Mouse (Mus musculus) layer of hippocampus, postnatal 14 days (tissue): ENCODE measurements around the gene Slc22a6. TPM values are rescaled to one million over a fixed set of nuclear protein-coding genes. Genes with fewer than 3 reads are reported as not detected.

Experiments used
- DNase-seq, 2 experiments: peaks; one replicate each; pipeline ENCODE4 v3.0.0; 2021 to 2022; ENCODE audit warnings: low spot score in 2 of 2, mixed read lengths in 1 of 2
- total RNA-seq, 2 experiments: library from RNA; stranded (reverse); gene quantifications; 2 replicates each; pipeline ENCODE4 v1.2.3; 2021

Gene Slc22a6
- total RNA-seq, 2 experiments from 2014 or later: 1.6 to 3.3 TPM

DNA sequence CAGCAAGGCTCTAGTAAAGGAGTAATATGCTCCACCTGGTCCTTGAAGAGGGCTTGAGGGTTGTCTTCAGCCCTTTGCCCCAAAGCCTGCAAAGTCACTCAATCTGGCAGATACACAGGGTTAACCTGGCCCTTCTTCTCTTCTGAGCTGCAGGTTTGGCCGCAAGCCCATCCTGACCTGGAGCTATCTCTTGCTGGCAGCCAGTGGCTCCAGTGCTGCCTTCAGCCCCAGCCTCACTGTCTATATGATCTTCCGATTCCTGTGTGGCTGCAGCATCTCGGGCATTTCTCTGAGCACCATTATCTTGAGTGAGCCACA is 12.6 kb upstream of the Slc22a6 start:
- no peak for DNase-seq

DNA sequence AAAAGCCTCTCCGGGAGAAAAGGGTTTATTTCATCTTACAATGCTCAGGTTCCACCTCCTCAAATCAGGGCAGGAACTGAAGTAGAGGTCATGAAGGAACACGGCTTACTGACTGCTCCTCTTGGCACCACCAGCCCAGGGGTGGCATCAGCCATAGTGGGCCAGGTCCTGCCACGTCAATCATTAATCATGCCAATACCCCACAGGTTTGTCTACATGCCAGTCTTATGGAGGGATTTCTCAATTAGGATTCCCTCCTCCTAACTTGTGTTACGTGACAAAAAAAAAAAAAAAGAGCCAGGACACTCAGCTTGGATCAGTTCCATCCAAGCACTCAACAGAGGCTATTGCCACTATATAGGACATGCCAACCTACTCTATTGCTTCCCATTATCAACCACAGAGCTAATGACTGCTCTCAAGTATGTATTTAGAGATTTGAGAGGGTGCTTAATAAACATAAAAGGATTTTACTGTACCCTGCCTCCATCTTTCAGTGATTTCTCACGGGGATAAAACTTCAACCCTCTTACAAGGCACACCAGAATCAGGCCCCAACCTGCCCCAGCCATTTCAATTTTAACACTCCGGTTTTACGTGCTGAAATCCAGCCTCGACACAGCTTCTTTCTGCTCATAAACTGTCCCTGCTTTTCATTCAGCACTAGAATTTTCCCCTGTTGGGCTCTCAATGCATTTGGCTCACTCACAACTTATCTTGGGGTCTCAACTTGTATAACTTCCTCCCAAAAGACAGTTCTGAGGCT is 6.3 kb upstream of the Slc22a6 start:
- no peak for DNase-seq

DNA sequence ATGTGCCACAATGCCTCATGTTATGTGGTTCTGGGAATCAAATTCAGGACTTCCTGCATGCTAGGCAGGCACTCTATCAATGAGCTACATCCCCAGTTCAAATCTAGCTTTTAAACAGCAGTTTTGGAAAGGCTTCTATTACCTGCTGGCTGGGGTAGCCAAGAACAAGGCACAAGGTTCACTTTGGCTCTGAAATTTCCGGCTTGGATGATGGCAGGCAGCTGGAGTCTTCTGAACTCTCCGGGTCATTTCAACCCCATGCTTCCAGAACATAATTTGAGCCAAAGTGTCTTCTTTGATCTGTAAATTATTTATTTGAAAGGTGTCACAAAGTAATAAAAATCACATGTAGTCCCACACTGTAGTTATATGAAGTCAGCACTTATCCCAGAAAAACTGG is 4.7 kb upstream of the Slc22a6 start:
- no peak for DNase-seq

DNA sequence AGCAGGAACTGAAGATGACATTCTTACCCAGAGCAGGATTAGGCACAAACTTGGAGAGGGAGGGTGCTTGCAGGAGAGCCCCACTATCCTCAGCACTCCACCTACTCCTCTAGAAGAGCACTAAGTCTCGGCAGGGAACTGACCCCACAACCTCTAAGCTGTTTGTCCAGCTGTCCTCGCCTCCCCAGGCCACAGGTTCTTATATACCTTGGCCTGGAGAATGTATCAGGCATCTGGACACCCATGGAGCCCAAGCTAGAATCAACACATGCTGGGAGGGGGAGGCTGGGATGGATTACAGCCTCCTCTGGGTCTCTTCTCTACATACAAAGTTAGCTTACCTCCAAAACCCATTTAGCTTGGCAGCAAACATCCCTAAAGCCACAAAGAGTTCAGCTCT is 3.5 kb upstream of the Slc22a6 start:
- no peak for DNase-seq

DNA sequence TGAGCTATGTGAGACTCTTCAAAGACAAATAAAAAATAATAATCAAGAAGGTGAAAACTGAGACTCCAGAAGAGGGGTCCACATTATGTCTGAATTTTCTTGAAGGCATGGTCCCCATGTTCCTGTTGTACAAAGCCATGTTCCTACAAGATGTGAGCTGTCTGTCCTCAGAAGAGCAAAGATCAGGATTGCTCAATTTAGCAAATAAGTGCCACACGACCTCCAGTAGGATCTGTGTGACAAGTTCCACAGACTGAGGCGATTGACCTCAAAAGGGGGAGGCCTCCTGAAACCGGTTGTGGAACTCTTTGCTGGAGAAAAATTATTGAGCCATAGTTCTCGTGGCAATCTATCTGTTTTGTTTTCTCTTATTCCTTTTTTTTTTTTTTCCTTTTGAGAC is 1.5 kb upstream of the Slc22a6 start:
- DNase-seq: no peak

DNA sequence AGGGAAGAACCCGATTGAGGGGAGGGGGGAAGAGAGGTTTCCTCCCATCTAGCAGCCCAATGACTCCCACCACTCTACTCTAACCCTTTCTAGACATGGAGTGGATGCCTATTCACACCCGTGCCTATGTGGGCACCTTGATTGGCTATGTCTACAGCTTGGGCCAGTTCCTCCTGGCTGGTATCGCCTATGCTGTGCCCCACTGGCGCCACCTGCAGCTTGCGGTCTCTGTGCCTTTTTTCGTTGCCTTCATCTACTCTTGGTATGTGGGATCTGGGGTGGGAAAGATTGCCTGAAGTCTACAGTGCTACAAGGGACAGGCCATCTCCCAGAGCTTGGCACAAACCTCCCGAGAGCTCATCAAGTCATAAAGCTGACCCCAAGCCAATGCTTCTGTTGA is 3.3 kb downstream of the Slc22a6 start:
- DNase-seq: no peak

DNA sequence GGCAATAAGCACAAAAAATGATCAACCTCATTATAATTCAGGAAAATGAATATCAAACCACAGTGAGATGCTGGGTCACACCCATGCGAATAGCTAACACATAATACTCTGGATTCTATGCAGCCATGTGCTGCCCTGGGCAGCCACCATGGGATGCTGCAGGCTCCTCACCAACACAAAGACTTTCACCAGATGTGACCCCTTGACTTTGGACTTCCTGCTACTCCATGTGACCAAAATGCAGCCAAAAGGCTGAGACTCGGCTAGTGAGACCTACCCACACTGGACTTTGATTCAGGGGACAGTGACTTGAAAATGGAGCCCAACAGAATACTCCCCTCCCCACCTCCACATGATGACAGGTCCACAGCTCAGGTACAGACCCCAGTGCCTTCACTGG is 12.4 kb downstream of the Slc22a6 start:
- no peak for DNase-seq

DNA sequence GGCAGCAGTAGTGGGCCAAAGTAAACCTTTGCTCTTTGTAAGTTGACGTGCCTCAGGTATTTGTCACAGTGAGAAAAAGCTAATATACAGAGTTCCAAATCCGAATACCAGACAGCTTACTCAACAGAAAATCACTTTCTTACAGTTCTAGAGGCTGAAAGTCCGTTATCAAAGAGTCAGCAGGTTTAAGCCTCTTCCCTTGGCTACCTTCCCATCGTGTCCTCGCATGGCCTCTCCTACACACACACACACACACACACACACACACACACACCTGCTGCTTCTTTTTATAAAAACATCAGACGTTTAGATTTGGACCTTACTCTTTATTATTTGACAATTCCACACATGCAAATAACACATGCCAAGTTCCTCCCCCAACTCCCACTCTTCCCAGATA is 13.0 kb downstream of the Slc22a6 start:
- DNase-seq: no peak

DNA sequence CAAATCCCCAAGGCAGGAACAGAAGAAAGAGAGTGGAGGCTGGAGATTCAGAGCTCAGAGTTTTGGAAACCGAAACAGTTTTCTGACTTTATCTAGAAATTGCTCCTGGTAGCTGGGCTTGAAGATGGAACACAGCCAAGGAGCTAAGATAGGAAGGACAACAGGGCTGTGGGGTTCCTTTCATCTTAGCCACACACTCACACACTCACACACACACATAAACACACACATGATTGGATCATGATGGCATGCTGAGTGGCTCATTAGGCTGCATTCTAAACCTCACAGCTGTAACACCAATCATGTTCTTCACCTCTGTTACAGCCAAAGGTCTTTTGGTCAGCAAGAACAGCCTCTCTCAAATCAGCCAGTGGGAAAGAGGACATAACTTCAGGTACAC is 14.2 kb downstream of the Slc22a6 start:
- DNase-seq: no peak

DNA sequence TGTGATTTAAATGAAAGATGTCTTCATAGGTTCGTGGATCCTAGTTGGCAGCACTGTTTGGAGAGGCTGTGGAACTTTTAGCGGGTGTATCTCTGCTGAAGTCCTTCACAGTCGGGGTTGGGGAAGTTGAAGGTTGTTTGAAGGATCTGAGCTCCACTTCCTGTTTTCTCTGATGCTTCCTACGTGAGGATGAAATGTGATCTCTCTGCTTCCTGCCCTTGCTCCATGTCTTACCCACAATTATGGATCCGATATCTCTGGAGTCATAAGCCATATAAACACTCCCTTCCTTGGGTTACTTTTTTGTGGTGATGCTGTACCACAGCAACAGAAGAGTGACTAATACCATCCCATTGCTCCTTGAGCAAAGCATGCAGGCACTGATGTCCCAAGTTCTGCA is 24.2 kb downstream of the Slc22a6 start:
- no peak for DNase-seq

DNA sequence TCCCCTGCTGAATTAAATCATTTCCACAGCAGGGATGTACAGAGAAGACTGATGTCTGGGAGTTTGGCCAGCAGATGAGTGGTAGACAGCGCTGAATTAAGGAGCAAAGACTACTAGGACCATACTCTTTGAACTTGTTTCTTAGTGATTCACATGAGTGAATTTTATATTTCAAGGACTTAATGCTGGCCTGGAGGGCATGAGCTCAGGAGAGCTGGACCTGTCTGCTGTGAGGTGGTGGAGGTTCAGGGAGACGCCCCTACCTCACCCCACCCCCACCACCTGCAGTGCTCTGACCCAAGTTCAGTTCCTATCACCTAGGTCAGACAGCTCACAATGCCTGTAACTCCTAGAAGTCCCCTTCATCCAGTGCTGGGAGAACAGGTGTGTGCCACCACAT is 28.6 kb downstream of the Slc22a6 start:
- DNase-seq: no peak

DNA sequence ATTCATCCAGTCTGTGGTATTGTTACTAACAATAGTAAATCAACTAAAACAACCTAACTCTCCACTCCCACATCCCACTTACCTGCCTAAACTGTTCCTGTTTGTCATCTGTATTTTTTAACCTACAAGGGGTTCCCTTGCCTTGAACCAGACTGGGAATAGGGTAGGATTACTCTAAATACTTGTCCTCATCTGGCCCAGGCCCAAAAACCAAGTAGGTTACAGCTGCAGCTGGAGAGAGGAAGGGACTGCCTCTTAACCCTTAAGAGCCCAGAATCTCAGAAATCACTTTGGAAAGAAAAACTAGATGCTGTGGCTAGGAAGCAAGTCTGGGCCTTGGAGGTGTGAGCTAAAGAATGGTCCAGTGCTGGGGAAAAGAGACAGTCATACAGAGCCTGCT is 38.0 kb downstream of the Slc22a6 start:
- DNase-seq: no peak

DNA sequence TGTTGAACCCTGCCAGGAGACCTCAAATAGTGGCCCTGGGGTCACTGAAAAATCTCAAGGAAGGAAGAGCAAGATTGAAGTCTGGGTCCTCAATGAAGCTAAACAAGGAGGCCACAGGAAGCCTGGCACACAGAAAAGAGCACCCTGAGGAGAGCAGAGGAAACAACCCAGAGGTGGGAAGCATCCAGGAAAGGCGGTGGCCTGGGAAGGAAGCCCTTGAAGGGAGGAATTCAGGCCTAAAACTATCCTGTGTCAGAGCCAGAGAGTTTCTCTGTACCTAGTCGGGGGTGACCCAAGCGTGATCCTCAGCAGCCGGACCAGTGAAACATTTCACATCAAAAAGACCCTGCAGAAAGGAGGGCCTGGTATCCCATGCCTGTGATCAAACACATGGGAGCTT is 38.5 kb downstream of the Slc22a6 start:
- no peak for DNase-seq

DNA sequence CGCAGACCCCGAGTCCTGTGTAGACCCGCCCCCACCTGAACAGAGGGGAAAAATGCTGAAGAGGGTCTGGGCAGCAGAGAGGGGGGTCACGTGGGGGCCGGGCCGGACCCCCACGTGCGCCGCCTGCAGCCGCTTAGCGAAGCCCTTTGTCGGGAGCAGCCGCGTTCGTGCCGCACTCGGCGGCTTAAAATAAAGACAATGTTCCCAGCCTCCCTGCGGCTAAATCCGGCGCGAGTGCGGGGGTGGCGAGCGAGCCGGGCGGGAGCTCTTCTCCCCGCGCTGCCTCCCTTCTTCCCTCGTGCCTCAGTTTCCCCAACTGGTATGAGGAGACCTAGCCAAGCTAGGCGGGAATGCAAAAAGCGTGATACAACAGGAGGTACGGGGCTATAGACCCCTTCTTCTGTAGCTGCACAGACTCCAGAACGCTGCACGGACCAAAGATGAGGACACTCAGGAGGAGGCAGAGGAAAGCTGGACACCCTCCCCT is 44.0 kb downstream of the Slc22a6 start:
- peak; percentile 60 to 68 for DNase-seq

DNA sequence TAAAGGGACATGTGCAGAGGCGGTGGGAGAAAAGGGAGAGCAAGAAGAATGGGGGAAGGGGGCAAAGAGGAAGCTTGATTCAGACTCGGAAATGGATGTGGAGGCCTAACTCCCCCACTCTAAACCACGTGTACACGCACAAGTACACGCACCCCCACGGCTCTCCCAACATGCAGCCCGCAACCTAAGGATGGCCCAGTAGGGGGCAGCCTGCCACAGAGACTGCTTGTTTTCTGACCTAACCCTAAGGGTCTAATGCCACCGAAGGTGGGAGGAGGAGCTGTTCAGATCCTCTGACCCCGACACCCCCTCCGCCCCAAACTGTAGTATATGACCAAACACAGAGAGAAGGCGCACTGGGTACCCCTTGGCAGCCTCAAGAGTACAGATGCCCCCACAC is 44.5 kb downstream of the Slc22a6 start:
- DNase-seq: peak; percentile 78 to 87

DNA sequence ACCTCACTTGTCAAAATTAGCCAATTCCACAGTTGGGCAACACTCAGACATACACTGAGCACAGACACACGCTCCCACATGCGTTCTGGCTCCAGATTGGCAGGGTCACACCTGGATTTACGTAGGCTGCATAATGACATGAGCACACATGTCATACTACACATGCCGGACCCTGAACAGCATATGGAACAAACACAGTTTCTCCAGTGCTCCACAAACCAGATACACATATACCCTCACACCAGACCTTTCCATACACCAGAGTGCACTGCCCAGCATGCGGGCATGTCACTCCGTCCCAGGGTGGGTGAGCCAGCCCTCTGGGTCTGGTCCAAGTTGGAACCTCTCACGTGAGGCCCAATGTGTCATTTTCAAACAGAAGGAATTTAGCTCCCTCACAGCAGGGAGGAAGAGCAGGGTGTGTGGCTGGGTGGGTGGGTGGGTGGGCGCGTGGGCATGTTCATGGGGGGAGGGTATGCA is 45.6 kb downstream of the Slc22a6 start, which contains the start of gene Chrm1:
Chrm1 (plus strand) TSS at position 430 of the 480 bp plus-strand sequence.
- DNase-seq: peak; percentile 76 to 77

DNA sequence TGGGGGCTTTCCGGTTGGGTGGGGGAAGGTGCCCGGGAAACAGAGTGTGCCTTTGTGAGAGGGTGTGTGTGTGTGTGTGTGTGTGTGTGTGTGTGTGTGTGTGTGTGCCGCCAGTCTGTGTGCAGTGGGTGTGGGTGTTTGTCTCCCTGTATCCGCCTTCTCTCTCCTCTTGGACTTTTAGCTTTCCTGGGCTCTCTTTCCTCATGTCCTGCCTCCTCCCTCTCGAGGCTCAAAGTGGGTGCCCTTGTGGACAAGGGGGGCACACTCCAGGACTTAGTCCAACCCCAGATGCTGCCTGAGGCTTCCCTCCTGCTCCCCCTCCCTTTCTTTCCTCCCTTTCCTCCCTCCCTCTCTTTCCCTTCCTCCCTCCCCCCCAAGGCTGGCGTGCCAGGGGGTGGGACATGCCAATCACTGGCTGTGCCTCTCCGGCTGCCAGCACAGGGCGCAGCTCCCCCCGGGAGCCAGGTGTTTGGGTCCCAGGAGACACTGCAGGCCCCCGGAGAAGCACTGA is 46.1 kb downstream of the Slc22a6 start:
- peak; percentile 80 to 84 for DNase-seq

DNA sequence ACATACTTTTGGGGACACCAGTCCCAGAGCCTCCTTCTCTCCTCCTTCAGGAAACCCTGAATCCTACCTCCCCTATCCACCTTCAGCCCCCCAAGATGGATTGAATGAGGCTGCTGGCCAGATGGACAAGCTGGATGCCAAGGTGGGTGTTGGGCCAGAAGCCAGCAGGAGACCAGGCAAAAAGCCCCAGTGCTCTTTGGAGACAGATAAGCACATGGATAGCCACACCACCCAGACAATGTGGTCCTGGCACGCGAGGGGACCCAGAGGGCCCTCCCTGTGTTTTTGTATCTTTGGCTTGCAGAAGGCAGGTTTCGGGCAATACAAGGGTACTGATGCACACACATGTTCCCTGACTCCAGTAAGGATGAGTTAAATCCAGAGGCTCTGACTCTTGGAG is 47.0 kb downstream of the Slc22a6 start:
- DNase-seq: no peak

DNA sequence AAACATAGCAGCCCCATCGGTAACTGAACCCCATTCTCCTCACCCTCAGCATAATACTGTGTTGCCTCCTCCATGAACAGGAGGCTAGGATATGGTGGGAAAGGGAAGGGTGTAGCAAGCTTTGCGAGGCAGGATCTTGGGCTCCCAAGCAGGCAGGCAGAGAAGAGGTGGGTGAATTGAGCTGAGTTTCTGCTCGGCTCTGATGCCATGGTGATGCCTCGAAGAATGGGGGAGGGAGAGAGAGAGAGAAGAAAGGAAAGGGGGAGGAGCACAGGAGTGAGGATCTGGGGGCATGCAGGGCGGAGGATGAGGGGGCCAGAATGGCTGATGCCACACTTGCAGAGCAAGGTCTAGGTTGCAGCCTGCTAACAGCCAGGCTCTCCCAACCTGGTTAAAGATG is 47.9 kb downstream of the Slc22a6 start:
- DNase-seq: peak in 1 of 2 experiments; percentile 42

DNA sequence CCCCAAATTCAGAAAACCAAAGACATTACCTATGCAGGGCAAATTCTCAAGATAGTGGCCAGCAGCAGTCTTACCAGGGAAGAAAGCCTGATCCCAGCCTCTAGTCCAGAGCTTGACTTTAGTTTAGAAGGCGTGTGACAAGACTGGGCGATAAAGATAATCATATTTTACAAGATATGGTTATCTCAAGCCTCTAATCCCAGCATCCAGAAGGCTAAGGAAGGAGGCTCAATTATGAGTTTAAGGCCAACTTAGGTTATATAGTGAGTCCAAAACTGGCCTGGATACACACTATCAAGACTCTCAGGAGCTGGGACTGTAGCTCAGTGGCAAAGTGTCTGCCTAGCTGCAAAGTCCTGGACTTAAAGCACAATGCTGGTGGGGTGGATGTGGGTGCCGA is 55.0 kb downstream of the Slc22a6 start:
- no peak for DNase-seq

DNA sequence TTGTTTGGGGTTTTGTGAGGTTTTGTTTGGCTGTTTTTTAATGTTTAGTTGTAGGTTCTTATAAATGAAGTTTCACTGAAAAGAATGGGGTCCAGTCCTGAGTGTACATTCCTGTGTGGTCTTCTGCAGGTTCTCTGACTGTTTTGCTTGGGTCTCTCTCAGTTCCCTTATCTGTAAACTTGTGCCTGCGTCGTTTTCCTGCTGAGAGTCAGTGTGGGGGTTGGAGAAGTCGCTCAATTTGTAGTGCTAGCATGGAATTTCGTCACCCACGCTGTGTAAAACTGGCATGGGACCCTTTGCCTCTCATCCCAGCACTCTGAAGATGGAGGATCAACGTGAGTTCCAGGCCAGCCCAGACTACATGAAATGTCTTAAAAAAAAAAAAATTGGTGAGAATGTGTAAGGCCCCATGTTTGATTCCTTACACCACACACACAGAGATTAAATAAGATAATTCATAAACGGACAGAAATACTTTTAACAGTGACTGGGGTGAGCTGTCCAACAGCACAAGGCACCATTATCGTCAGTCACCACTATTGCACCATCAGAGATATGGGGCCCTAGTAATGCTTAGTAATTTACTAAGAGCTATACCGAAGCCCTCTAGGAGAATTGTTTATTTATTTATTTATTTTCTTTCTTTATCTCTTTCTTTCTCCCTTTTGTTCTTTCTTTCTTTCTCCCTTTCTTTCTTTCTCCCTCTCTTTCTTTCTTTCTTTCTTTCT is 55.7 kb downstream of the Slc22a6 start:
- DNase-seq: no peak
